Mouse (Mus musculus): ENCODE measurements around the gene Fut8. TPM values are rescaled to one million over a fixed set of nuclear protein-coding genes. Genes with fewer than 3 reads are reported as not detected.

Fut8 gene
- polyA plus RNA-seq (2014; fragmentation: Illumina TruSeq; extraction: RNeasy Lipid Tissue Mini Kit (QIAGEN cat#74804); ENCODE audit: low read depth, low replicate concordance) = 27.1 TPM

GRCm38 (mm10) chr12:77237950-77238530 is at the start of gene Fut8:
TSS of gene Fut8 (plus strand) at chr12:77238125.

All from adipose tissue, adult 10 weeks (tissue).